In genomic region chr4:134372294-134372747, GRCm38 (mm10) we compare ENCODE assay signal across 8 mouse cellular contexts. TPM values are rescaled to one million over a fixed set of nuclear protein-coding genes. Genes with fewer than 3 reads are reported as not detected.
DNase-seq lines count a peak whose midpoint lies in the region; ATAC-seq and TF ChIP-seq lines count a peak whose summit lies in the region.

No protein-coding gene starts in this region.

- peak overlapping the region; percentile 93 for H3K4me2 ChIP-seq in embryonic facial prominence, embryonic 13.5 days
- H3K4me2 ChIP-seq in limb, embryonic 14.5 days (replicated peaks; ENCODE audit: low read depth, low read length, severe bottlenecking): peak overlapping the region; percentile 86
- H3K4me2 ChIP-seq in midbrain, embryonic 15.5 days: peak overlapping the region; percentile 100

- TF ChIP-seq CTCF in heart, adult 2 months (IDR thresholded peaks at IDR 0.05): no peak
- TF ChIP-seq CTCF in kidney, adult 2 months (conservative IDR thresholded peaks at IDR 0.05; ENCODE audit: insufficient read depth, insufficient read length, low read depth, low read length): no peak

- ATAC-seq in embryonic facial prominence, embryonic 13.5 days (ENCODE audit: insufficient number of reproducible peaks, insufficient read depth, low FRiP score, low TSS enrichment, low read depth): peak; percentile 58; the same call in 1 of the 2 replicates
- ATAC-seq in limb, embryonic 14.5 days (ENCODE audit: low FRiP score, low read depth): peak; percentile 88
- peak; percentile 93 for ATAC-seq in midbrain, embryonic 15.5 days (replicated peaks)

- peaks cover 43% of the 10 kb centered on the region for H3K27me3 ChIP-seq in embryonic facial prominence, embryonic 13.5 days
- H3K27me3 ChIP-seq in heart, adult 2 months (ENCODE audit: control insufficient read depth, insufficient read depth, low read length): peaks cover 4% of the 10 kb centered on the region
- 0 out of 2 replicates have a peak, but pooled peaks cover 2% of the 10 kb centered on the region for H3K27me3 ChIP-seq in kidney, adult 2 months (replicated peaks; ENCODE audit: control insufficient read depth, insufficient read depth, low read length)
- peaks cover 31% of the 10 kb centered on the region for H3K27me3 ChIP-seq in limb, embryonic 14.5 days (ENCODE audit: control insufficient read depth, insufficient read depth, low read length)
- H3K27me3 ChIP-seq in midbrain, embryonic 15.5 days (replicated peaks): peaks cover 43% of the 10 kb centered on the region
- no peaks in the 10 kb centered on the region for H3K27me3 ChIP-seq in splenic B cell, adult 2 months (ENCODE audit: control insufficient read depth, insufficient read depth, low read length, poor library complexity, severe bottlenecking)

- H3K36me3 ChIP-seq in embryonic facial prominence, embryonic 13.5 days: no peaks in the 10 kb centered on the region
- no peaks in the 10 kb centered on the region for H3K36me3 ChIP-seq in heart, adult 2 months (ENCODE audit: control insufficient read depth, insufficient read depth, low read length)
- no peaks in the 10 kb centered on the region for H3K36me3 ChIP-seq in kidney, adult 2 months (ENCODE audit: control insufficient read depth, insufficient read depth, low read length)
- H3K36me3 ChIP-seq in limb, embryonic 14.5 days (ENCODE audit: control insufficient read depth, insufficient read depth, low read length): no peaks in the 10 kb centered on the region
- no peaks in the 10 kb centered on the region for H3K36me3 ChIP-seq in midbrain, embryonic 15.5 days (replicated peaks)
- H3K36me3 ChIP-seq in splenic B cell, adult 2 months (ENCODE audit: control insufficient read depth, insufficient read depth, low read length, poor library complexity, severe bottlenecking): no peaks in the 10 kb centered on the region

- H3K4me1 ChIP-seq in embryonic facial prominence, embryonic 13.5 days: peaks cover 30% of the 10 kb centered on the region
- H3K4me1 ChIP-seq in heart, adult 2 months (ENCODE audit: control insufficient read depth, insufficient read depth, low read length): 0 out of 2 replicates have a peak, but pooled peaks cover 1% of the 10 kb centered on the region
- H3K4me1 ChIP-seq in kidney, adult 2 months (ENCODE audit: control insufficient read depth, insufficient read depth, low read length): 0 out of 2 replicates have a peak, but pooled peaks cover 5% of the 10 kb centered on the region
- peaks cover 15% of the 10 kb centered on the region for H3K4me1 ChIP-seq in limb, embryonic 14.5 days (ENCODE audit: control insufficient read depth, insufficient read depth, low read length)
- H3K4me1 ChIP-seq in midbrain, embryonic 15.5 days: peaks cover 19% of the 10 kb centered on the region

- intact Hi-C loops in heart, adult 2 months (cut with DNase I): loop anchor here (5.0 kb wide), 1 partner anchor 95 kb away; no protein-coding TSS in a partner anchor

- DNase-seq in layer of hippocampus, adult 11-12 months (ENCODE audit: low spot score): peak; percentile 87
- DNase-seq in layer of hippocampus, adult 9-10 months (ENCODE audit: low spot score): no peak
- DNase-seq in heart, adult 2 months: peak; percentile 79 to 83
- DNase-seq in kidney, adult 2 months: peak; percentile 85
- peak; percentile 79 for DNase-seq in limb, embryonic 14.5 days (ENCODE audit: low spot score)
- peak; percentile 70 for DNase-seq in splenic B cell, adult 2 months (ENCODE audit: low read depth, low spot score)

- H3K4me3 ChIP-seq in embryonic facial prominence, embryonic 13.5 days: peak overlapping the region; percentile 58
- peak overlapping the region; percentile 58 for H3K4me3 ChIP-seq in heart, adult 2 months
- H3K4me3 ChIP-seq in kidney, adult 2 months (ENCODE audit: insufficient read depth, low read depth, low read length): peak overlapping the region; percentile 43
- peak overlapping the region; percentile 49 for H3K4me3 ChIP-seq in limb, embryonic 14.5 days (replicated peaks; ENCODE audit: low read length)
- peak overlapping the region; percentile 63 for H3K4me3 ChIP-seq in midbrain, embryonic 15.5 days

- no peaks in the 10 kb centered on the region for H3K79me2 ChIP-seq in heart, adult 2 months (replicated peaks; ENCODE audit: control insufficient read depth, insufficient read depth, low read length)

- H3K9ac ChIP-seq in embryonic facial prominence, embryonic 13.5 days: peak overlapping the region; percentile 69
- H3K9ac ChIP-seq in heart, adult 2 months (ENCODE audit: low read depth, low read length): peak overlapping the region; percentile 61
- peak overlapping the region; percentile 48 for H3K9ac ChIP-seq in limb, embryonic 14.5 days (ENCODE audit: low read depth, low read length, severe bottlenecking)
- H3K9ac ChIP-seq in midbrain, embryonic 15.5 days: peak overlapping the region; percentile 55

- WGBS in embryonic facial prominence, embryonic 13.5 days: 0% methylated on average over 16 of the region's 16 CpGs
- under 1% methylated on average over 16 of the region's 16 CpGs for WGBS in heart, adult 2 months
- under 1% methylated on average over 16 of the region's 16 CpGs for WGBS in kidney, adult 2 months
- under 1% methylated on average over 16 of the region's 16 CpGs for WGBS in limb, embryonic 14.5 days
- WGBS in midbrain, embryonic 15.5 days: 0% methylated on average over 16 of the region's 16 CpGs

- no peaks in the 10 kb centered on the region for H3K9me3 ChIP-seq in embryonic facial prominence, embryonic 13.5 days
- H3K9me3 ChIP-seq in limb, embryonic 14.5 days (ENCODE audit: control insufficient read depth, low read length): no peaks in the 10 kb centered on the region
- H3K9me3 ChIP-seq in midbrain, embryonic 15.5 days: no peaks in the 10 kb centered on the region

- peak; percentile 85 for TF ChIP-seq POLR2A in heart, adult 2 months (IDR thresholded peaks at IDR 0.05; ENCODE audit: insufficient read depth, low read depth, low read length)
- no peak for TF ChIP-seq POLR2A in kidney, adult 2 months (IDR thresholded peaks at IDR 0.05; ENCODE audit: low read depth, low read length)
- no peak for TF ChIP-seq POLR2A in limb, embryonic 14.5 days (IDR thresholded peaks at IDR 0.05; ENCODE audit: borderline replicate concordance, extremely low read depth, insufficient read depth, insufficient read length)

- no peak for TF ChIP-seq EP300 in heart, adult 2 months (IDR thresholded peaks at IDR 0.05; ENCODE audit: insufficient read depth, low read depth, low read length)

- H3K27ac ChIP-seq in embryonic facial prominence, embryonic 13.5 days: no peak overlapping the region
- peak overlapping the region; percentile 65 for H3K27ac ChIP-seq in heart, adult 2 months
- H3K27ac ChIP-seq in kidney, adult 2 months (ENCODE audit: insufficient read depth, low read depth, low read length): no peak overlapping the region
- H3K27ac ChIP-seq in limb, embryonic 14.5 days (replicated peaks; ENCODE audit: low read depth, low read length): no peak overlapping the region
- H3K27ac ChIP-seq in midbrain, embryonic 15.5 days: no peak overlapping the region

RNA-seq across cellular contexts. Expression of gene Extl1, which starts 11.3 kb away (rescaled TPM):
- polyA plus RNA-seq in embryonic facial prominence, embryonic 13.5 days (2015; fragmentation: Nextera tagmentation; extraction: Ambion mirVana): 4.5 and 5.4 TPM in 2 replicates
- total RNA-seq in heart, adult 2 months (2021): 10 to 100 TPM; 18.0 to 19.6 TPM
- 23.7 and 24.4 TPM in 2 replicates for polyA plus RNA-seq in heart, adult 2 months (2012; rRNA removed)
- 1.1 and 1.3 TPM in 2 replicates for polyA plus RNA-seq in kidney, adult 2 months (2012; rRNA removed)
- polyA plus RNA-seq in limb, embryonic 14.5 days (2012; rRNA removed): 10.0 and 14.2 TPM in 2 replicates
- 7.2 TPM in 2 replicates for polyA plus RNA-seq in limb, embryonic 14.5 days (2014; fragmentation: Nextera tagmentation; extraction: Ambion mirVana)
- 0.59 and 0.62 TPM in 2 replicates for polyA plus RNA-seq in midbrain, embryonic 15.5 days (2015; fragmentation: Nextera tagmentation; extraction: Ambion mirVana)

RNA-seq across cellular contexts. Expression of gene Pafah2, which starts 23.8 kb away (rescaled TPM):
- 12.0 and 13.0 TPM in 2 replicates for polyA plus RNA-seq in embryonic facial prominence, embryonic 13.5 days (2015; fragmentation: Nextera tagmentation; extraction: Ambion mirVana)
- total RNA-seq in heart, adult 2 months (2021): 10 to 100 TPM in 1 of 2 experiments, 1 to 10 TPM in 1; 6.4 to 11.0 TPM
- polyA plus RNA-seq in heart, adult 2 months (2012; rRNA removed): 11.7 and 17.8 TPM in 2 replicates
- polyA plus RNA-seq in kidney, adult 2 months (2012; rRNA removed): 96.9 and 102 TPM in 2 replicates
- polyA plus RNA-seq in limb, embryonic 14.5 days (2012; rRNA removed): 25.9 and 30.2 TPM in 2 replicates
- 14.3 and 17.1 TPM in 2 replicates for polyA plus RNA-seq in limb, embryonic 14.5 days (2014; fragmentation: Nextera tagmentation; extraction: Ambion mirVana)
- polyA plus RNA-seq in midbrain, embryonic 15.5 days (2015; fragmentation: Nextera tagmentation; extraction: Ambion mirVana): 7.7 and 8.0 TPM in 2 replicates

RNA-seq across cellular contexts. Expression of gene Slc30a2, which starts 29.3 kb away (rescaled TPM):
- 0.34 and 0.38 TPM in 2 replicates for polyA plus RNA-seq in embryonic facial prominence, embryonic 13.5 days (2015; fragmentation: Nextera tagmentation; extraction: Ambion mirVana)
- total RNA-seq in heart, adult 2 months (2021): under 1 TPM; 0.45 to 0.65 TPM
- 0.12 and 0.35 TPM in 2 replicates for polyA plus RNA-seq in heart, adult 2 months (2012; rRNA removed)
- 32.3 and 33.3 TPM in 2 replicates for polyA plus RNA-seq in kidney, adult 2 months (2012; rRNA removed)
- 0.76 and 0.78 TPM in 2 replicates for polyA plus RNA-seq in limb, embryonic 14.5 days (2012; rRNA removed)
- 0.21 and 0.54 TPM in 2 replicates for polyA plus RNA-seq in limb, embryonic 14.5 days (2014; fragmentation: Nextera tagmentation; extraction: Ambion mirVana)
- polyA plus RNA-seq in midbrain, embryonic 15.5 days (2015; fragmentation: Nextera tagmentation; extraction: Ambion mirVana): 0.22 and 0.23 TPM in 2 replicates

RNA-seq across cellular contexts. Expression of gene Trim63, which starts 57.4 kb away (rescaled TPM):
- polyA plus RNA-seq in embryonic facial prominence, embryonic 13.5 days (2015; fragmentation: Nextera tagmentation; extraction: Ambion mirVana): 1.2 and 1.7 TPM in 2 replicates
- total RNA-seq in heart, adult 2 months (2021): 100 to 1,000 TPM; 209 to 210 TPM
- 142 and 215 TPM in 2 replicates for polyA plus RNA-seq in heart, adult 2 months (2012; rRNA removed)
- 4.2 and 7.4 TPM in 2 replicates for polyA plus RNA-seq in kidney, adult 2 months (2012; rRNA removed)
- 4.3 and 5.1 TPM in 2 replicates for polyA plus RNA-seq in limb, embryonic 14.5 days (2012; rRNA removed)
- polyA plus RNA-seq in limb, embryonic 14.5 days (2014; fragmentation: Nextera tagmentation; extraction: Ambion mirVana): 1.3 and 1.4 TPM in 2 replicates
- polyA plus RNA-seq in midbrain, embryonic 15.5 days (2015; fragmentation: Nextera tagmentation; extraction: Ambion mirVana): 0.40 and 0.91 TPM in 2 replicates

Comparison
In these comparisons a context has a peak if more than half of its experiments do, and no peak if none do; other contexts are left out.
1. RNA of gene Slc30a2, which starts 29.3 kb away (polyA plus RNA-seq): 32.3 to 33.3 TPM in kidney, adult 2 months; 0.21 to 0.78 TPM in limb, embryonic 14.5 days, 0.34 to 0.38 TPM in embryonic facial prominence, embryonic 13.5 days, 0.22 to 0.23 TPM in midbrain, embryonic 15.5 days and 0.12 to 0.35 TPM in heart, adult 2 months; every median in the first group is over 10 times any median in the second.
2. Peak in every context shown above with its lines, with median percentiles within 50 percentile points of each other: ATAC-seq, H3K4me2 ChIP-seq, H3K4me3 ChIP-seq and H3K9ac ChIP-seq.